ENCODE assay signal across 14 mouse cellular contexts in genomic region chr9:73638119-73638518, GRCm38 (mm10).
DNase-seq lines count a peak whose midpoint lies in the region; TF ChIP-seq lines count a peak whose summit lies in the region.
"Had no signal": no experiment of that assay in that cellular context is flagged by ENCODE, and none has a peak within 500 bp of the region (broad histone marks: within the 10 kb centered on the region; RNA-seq: fewer than 3 reads in every experiment).

No protein-coding gene starts in this region.

- TF ChIP-seq CTCF in cerebellum, adult 2 months (IDR thresholded peaks at IDR 0.05; ENCODE audit: borderline replicate concordance, insufficient read depth, low read depth, low read length): peak; percentile 11; the same call in 1 of the 2 replicates

- TF ChIP-seq POLR2A in cerebellum, adult 2 months (IDR thresholded peaks at IDR 0.05; ENCODE audit: borderline replicate concordance, insufficient read depth, low read length): no peak

- H3K27me3 ChIP-seq in cerebellum, adult 2 months (ENCODE audit: control insufficient read depth, insufficient read depth, low read length): no peaks in the 10 kb centered on the region
- no peaks in the 10 kb centered on the region for H3K27me3 ChIP-seq in limb, embryonic 10.5 days (ENCODE audit: low read depth, poor library complexity, severe bottlenecking)
- H3K27me3 ChIP-seq: embryonic facial prominence, embryonic 13.5 days; hindbrain, embryonic 12.5 days; limb, embryonic 12.5 days had no signal

- H3K27ac ChIP-seq in cerebellum, adult 2 months (ENCODE audit: insufficient read depth, low read length): no peak overlapping the region
- no peak overlapping the region for H3K27ac ChIP-seq in limb, embryonic 10.5 days
- H3K27ac ChIP-seq: embryonic facial prominence, embryonic 13.5 days; forebrain, embryonic 10.5 days; hindbrain, embryonic 12.5 days; limb, embryonic 12.5 days had no signal

- 96% methylated on average over 1 of the region's 1 CpGs for WGBS in cerebellum, adult 2 months
- WGBS in limb, embryonic 10.5 days: 96% methylated on average over 1 of the region's 1 CpGs

- no peak for DNase-seq in cerebellum, adult 2 months
- DNase-seq in cerebellum, adult 18-20 months: no peak
- peak; percentile 19 for DNase-seq in kidney, postnatal 10 days
- no peak for DNase-seq in kidney, postnatal 14 days
- peak; percentile 38 for DNase-seq in right cerebral cortex, postnatal 4 days
- no peak for DNase-seq in right cerebral cortex, adult 2 months (ENCODE audit: low spot score in 2 of 2)
- no peak for DNase-seq in ovary, postnatal 10 days (ENCODE audit: low spot score)
- DNase-seq in limb, embryonic 10.5 days (ENCODE audit: low spot score): no peak
- DNase-seq: kidney, adult 11 months; thymus, adult 18-20 months had no signal

- H3K9me3 ChIP-seq in limb, embryonic 10.5 days (replicated peaks): no peaks in the 10 kb centered on the region
- H3K9me3 ChIP-seq: embryonic facial prominence, embryonic 13.5 days; forebrain, embryonic 10.5 days; hindbrain, embryonic 12.5 days; limb, embryonic 12.5 days had no signal

- H3K36me3 ChIP-seq in limb, embryonic 10.5 days: no peaks in the 10 kb centered on the region
- H3K36me3 ChIP-seq: embryonic facial prominence, embryonic 13.5 days; forebrain, embryonic 10.5 days; hindbrain, embryonic 12.5 days; limb, embryonic 12.5 days had no signal

- no peak overlapping the region for H3K4me3 ChIP-seq in cerebellum, adult 2 months (replicated peaks; ENCODE audit: insufficient read depth, low read depth, low read length)
- no peak overlapping the region for H3K4me3 ChIP-seq in limb, embryonic 10.5 days
- H3K4me3 ChIP-seq: embryonic facial prominence, embryonic 13.5 days; forebrain, embryonic 10.5 days; hindbrain, embryonic 12.5 days; limb, embryonic 12.5 days had no signal

- no peaks in the 10 kb centered on the region for H3K4me1 ChIP-seq in cerebellum, adult 2 months (ENCODE audit: control insufficient read depth, insufficient read depth, low read length)
- H3K4me1 ChIP-seq in limb, embryonic 10.5 days: no peaks in the 10 kb centered on the region
- H3K4me1 ChIP-seq: embryonic facial prominence, embryonic 13.5 days; forebrain, embryonic 10.5 days; hindbrain, embryonic 12.5 days; limb, embryonic 12.5 days had no signal

Comparison
In these comparisons a context has a peak if more than half of its experiments do, and no peak if none do; other contexts are left out.
1. DNase-seq: peak in kidney, postnatal 10 days (single experiment) and right cerebral cortex, postnatal 4 days (single experiment); none in cerebellum, adult 2 months (0 of 2), cerebellum, adult 18-20 months (0 of 2), kidney, postnatal 14 days (single experiment), right cerebral cortex, adult 2 months (0 of 2), ovary, postnatal 10 days (single experiment) and limb, embryonic 10.5 days (single experiment).